Mouse (Mus musculus) gastrocnemius, postnatal 4 days (tissue): ENCODE results near the gene Kank1. TPM values are rescaled to one million over a fixed set of nuclear protein-coding genes. Genes with fewer than 3 reads are reported as not detected.

Experiments
- DNase-seq, 2 experiments: peaks; one replicate each; pipeline ENCODE4 v3.0.0; 2021 to 2022; ENCODE audit warnings: low spot score in 2 of 2, mixed read lengths in 2 of 2
- total RNA-seq, 2 experiments: library from RNA; stranded (reverse); gene quantifications; 2 replicates each; pipeline ENCODE4 v1.2.3; 2021

The Kank1 gene
- total RNA-seq, 2 experiments from 2014 or later: 34.4 to 35.9 TPM

- DNase-seq: no peak
Measured at GRCm38 (mm10) chr19:25360571-25361029, 123.8 kb downstream of the Kank1 start.

GRCm38 (mm10) chr19:25361956-25362355, 125.2 kb downstream of the Kank1 start:
- no peak for DNase-seq

- DNase-seq: no peak
Measured at GRCm38 (mm10) chr19:25365698-25366097, 128.9 kb downstream of the Kank1 start.

GRCm38 (mm10) chr19:25366620-25367019, 129.8 kb downstream of the Kank1 start:
- no peak for DNase-seq

GRCm38 (mm10) chr19:25370428-25370827, 133.7 kb downstream of the Kank1 start:
- DNase-seq: no peak

- DNase-seq: no peak
Measured at GRCm38 (mm10) chr19:25372794-25373193, 136.0 kb downstream of the Kank1 start.

GRCm38 (mm10) chr19:25373594-25373993, 136.8 kb downstream of the Kank1 start:
- DNase-seq: no peak

- DNase-seq: no peak
Measured at GRCm38 (mm10) chr19:25374191-25374590, 137.4 kb downstream of the Kank1 start.

- DNase-seq: peak; percentile 42 to 76
Measured at GRCm38 (mm10) chr19:25374926-25375325, 138.2 kb downstream of the Kank1 start.

- no peak for DNase-seq
Measured at GRCm38 (mm10) chr19:25376871-25377270, 140.1 kb downstream of the Kank1 start.

- DNase-seq: no peak
Measured at GRCm38 (mm10) chr19:25380675-25381074, 143.9 kb downstream of the Kank1 start.

- DNase-seq: no peak
Measured at GRCm38 (mm10) chr19:25381972-25382371, 145.2 kb downstream of the Kank1 start.

GRCm38 (mm10) chr19:25382494-25382893, 145.7 kb downstream of the Kank1 start:
- no peak for DNase-seq

GRCm38 (mm10) chr19:25383386-25384146, 146.8 kb downstream of the Kank1 start:
- no peak for DNase-seq

- no peak for DNase-seq
Measured at GRCm38 (mm10) chr19:25385981-25386380, 149.2 kb downstream of the Kank1 start.

GRCm38 (mm10) chr19:25386679-25387470, 150.1 kb downstream of the Kank1 start:
- DNase-seq: no peak

GRCm38 (mm10) chr19:25387902-25388301, 151.1 kb downstream of the Kank1 start:
- no peak for DNase-seq

- DNase-seq: no peak
Measured at GRCm38 (mm10) chr19:25392135-25392534, 155.4 kb downstream of the Kank1 start.

- DNase-seq: peak in 1 of 2 experiments; percentile 59
Measured at GRCm38 (mm10) chr19:25395035-25395434, 158.3 kb downstream of the Kank1 start.

- DNase-seq: no peak
Measured at GRCm38 (mm10) chr19:25396709-25397266, 160.0 kb downstream of the Kank1 start.

GRCm38 (mm10) chr19:25399511-25400211, 162.9 kb downstream of the Kank1 start:
- DNase-seq: no peak
